Mouse (Mus musculus) adrenal gland, postnatal 14 days (tissue): ENCODE data around the gene Olfr1230. TPM values are rescaled to one million over a fixed set of nuclear protein-coding genes. Genes with fewer than 3 reads are reported as not detected.

Experiments used
- DNase-seq: peaks from one replicate; pipeline ENCODE4 v3.0.0; 2021; ENCODE audit warnings: mixed read lengths
- long read RNA-seq, 2 experiments: library from polyadenylated mRNA; stranded (forward); transcript quantifications; one replicate each; pipeline ENCODE4 v2.0.0; 2021
- total RNA-seq: library from RNA; stranded (reverse); gene quantifications from 2 replicates; pipeline ENCODE4 v1.2.3, GENCODE M21; 2021

The Olfr1230 gene
- not detected in 2 replicates for total RNA-seq
- long read RNA-seq, experiment 1, result 0 reads
- long read RNA-seq, experiment 2, result 0 reads

GRCm38 (mm10) chr2:89297168-89297567 lies at the start of gene Olfr1230:
Olfr1230 (minus strand) TSS chr2:89297268.
- no peak for DNase-seq

GRCm38 (mm10) chr2:89342298-89342697 lies 45.2 kb upstream of the Olfr1230 start, which contains the start of gene Olfr1233:
Olfr1233 (minus strand) TSS chr2:89342398.
- DNase-seq, result no peak

- DNase-seq, result no peak
These were observed 32.5 kb upstream of the Olfr1230 start, which contains the start of gene Olfr1232 for GRCm38 (mm10) chr2:89329575-89329974. Olfr1232 (minus strand) TSS chr2:89329675.

- no peak for DNase-seq
These were observed 9.9 kb upstream of the Olfr1230 start, which contains the start of gene Olfr1231 for GRCm38 (mm10) chr2:89306974-89307373. Olfr1231 (minus strand) TSS chr2:89307074.

- DNase-seq, result no peak
These were observed 9.2 kb downstream of the Olfr1230 start, which contains the start of gene Olfr1229 for GRCm38 (mm10) chr2:89287914-89288313. Olfr1229 (minus strand) TSS chr2:89288014.

GRCm38 (mm10) chr2:89253962-89254361 lies 43.1 kb downstream of the Olfr1230 start, which contains the start of gene Olfr1228:
Olfr1228 (minus strand) TSS chr2:89254062.
- no peak for DNase-seq

Other genes with a start within 250 kb of the Olfr1230 start
- gene Olfr1218, start 236.1 kb downstream of the Olfr1230 start, total RNA-seq, result not detected in 2 replicates
- gene Olfr1219, start 213.8 kb downstream of the Olfr1230 start, total RNA-seq, result not detected in 2 replicates
- gene Olfr1220, start 190.4 kb downstream of the Olfr1230 start, total RNA-seq, result not detected in 2 replicates
- not detected in 2 replicates for gene Olfr1221, start 180.0 kb downstream of the Olfr1230 start, total RNA-seq
- not detected in 2 replicates for gene Olfr1222, start 164.2 kb downstream of the Olfr1230 start, total RNA-seq
- gene Olfr1223, start 145.7 kb downstream of the Olfr1230 start, total RNA-seq, result not detected in 2 replicates
- gene Olfr1224-ps1, start 133.2 kb downstream of the Olfr1230 start, total RNA-seq, result not detected in 2 replicates
- not detected in 2 replicates for gene Olfr1225, start 122.6 kb downstream of the Olfr1230 start, total RNA-seq
- not detected in 2 replicates for gene Olfr1226, start 97.2 kb downstream of the Olfr1230 start, total RNA-seq
- gene Olfr1228, start 43.2 kb downstream of the Olfr1230 start, total RNA-seq, result not detected in 2 replicates
- gene Olfr1229, start 9.3 kb downstream of the Olfr1230 start, total RNA-seq, result not detected in 2 replicates
- gene Olfr1231, start 9.8 kb upstream of the Olfr1230 start, total RNA-seq, result not detected in 2 replicates
- not detected in 2 replicates for gene Olfr1232, start 32.4 kb upstream of the Olfr1230 start, total RNA-seq
- gene Olfr1233, start 45.1 kb upstream of the Olfr1230 start, total RNA-seq, result not detected in 2 replicates
- gene Olfr1234, start 67.6 kb upstream of the Olfr1230 start, total RNA-seq, result not detected in 2 replicates
- gene Olfr1238, start 112.4 kb upstream of the Olfr1230 start, total RNA-seq, result not detected in 2 replicates
- gene Olfr1239, start 123.1 kb upstream of the Olfr1230 start, total RNA-seq, result not detected in 2 replicates
- gene Olfr1240, start 145.7 kb upstream of the Olfr1230 start, total RNA-seq, result not detected in 2 replicates
- gene Olfr1241, start 189.9 kb upstream of the Olfr1230 start, total RNA-seq, result not detected in 2 replicates
- not detected in 2 replicates for gene Olfr1242, start 201.1 kb upstream of the Olfr1230 start, total RNA-seq
- not detected in 2 replicates for gene Olfr1243, start 234.2 kb upstream of the Olfr1230 start, total RNA-seq